Mouse (Mus musculus) mouse embryonic stem cell (cell line): ENCODE data around the gene Alkbh8.
"Not testable (repeated sequence)": the region's sequence is repeated elsewhere in the genome, so short reads cannot be mapped to it uniquely, and the experiment has no call there.

Source experiments
- in situ Hi-C, 2 experiments: fragments of 300-500 bp; cut with MboI; formaldehyde crosslinking; loops; 1 replicate in 1 of 2; 3 replicates in 1 of 2; pipeline ENCODE4 v1.14.3; 2019 to 2020; ENCODE audit warnings: low sequenced_read_pairs in 2 of 2, low pct_unique_long_range_greater_than_20kb in 1 of 2, mixed read lengths in 1 of 2; ENCODE audit not compliant: unreplicated experiment in 1 of 2

Gene Alkbh8

DNA sequence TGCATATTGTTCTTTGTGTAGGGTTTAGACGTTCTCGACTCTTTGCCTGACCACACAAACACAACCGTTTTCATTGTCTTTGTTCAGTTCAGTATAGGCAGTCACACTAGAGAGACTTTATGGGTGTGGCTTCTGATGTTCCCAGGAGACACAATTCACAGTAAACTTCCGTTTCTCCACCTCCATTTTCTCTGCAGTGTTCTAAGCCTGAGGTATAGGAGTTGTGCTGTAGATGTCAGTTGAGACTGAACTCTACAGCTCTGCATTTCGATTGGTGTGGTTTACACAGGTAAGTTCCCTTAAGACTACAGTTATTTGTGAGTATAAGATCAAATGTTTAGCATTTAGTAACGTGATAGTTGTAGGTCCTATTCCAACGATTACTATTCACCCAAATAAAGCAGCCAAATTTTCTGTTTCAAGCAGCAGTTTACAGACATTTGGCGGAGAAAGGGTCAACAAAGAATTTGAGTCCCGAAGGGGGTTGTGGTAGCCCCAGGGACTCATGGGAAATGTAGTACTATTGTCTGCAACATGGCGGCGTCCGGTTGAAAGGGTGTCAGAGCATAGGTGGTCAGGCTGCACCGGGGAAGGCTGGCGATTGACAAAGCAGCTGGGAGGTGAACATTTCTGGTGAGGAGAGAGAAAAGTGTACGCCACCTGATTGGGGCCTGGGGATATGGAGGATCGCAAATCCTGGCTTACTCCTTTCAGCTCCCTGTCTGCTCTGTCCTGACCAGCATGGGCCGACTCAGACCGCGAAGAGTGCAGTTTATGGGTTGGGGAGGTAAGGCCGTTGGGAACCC is at the start of gene Alkbh8:
Gene Alkbh8, plus strand, starts transcription at position 179 of the 806 bp plus-strand sequence.
- in situ Hi-C loops = no loop called here

DNA sequence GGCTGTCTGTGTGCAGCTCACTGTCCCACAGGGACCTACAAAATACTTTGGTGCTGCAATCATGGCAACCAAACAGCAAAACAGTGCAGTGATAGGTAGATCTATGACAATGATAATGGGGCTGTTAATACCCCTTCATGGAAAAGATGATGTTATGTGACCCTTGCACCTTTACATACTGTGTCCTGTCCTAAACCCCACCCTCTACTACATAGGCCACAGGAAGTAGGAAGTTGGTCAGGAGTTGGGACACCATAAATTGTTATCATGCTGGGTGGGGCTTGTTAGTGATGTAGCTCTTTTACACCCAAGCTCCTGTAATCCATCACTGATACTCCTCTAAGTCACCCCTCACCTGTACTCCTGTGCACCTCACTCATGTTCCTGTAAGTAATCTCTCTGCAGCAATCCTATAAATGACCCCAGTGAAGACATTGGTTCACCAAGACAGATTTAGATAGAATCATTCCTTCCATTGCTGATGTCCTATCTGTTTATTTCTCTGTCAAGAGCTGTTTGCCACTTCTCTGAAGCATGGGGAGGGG is 25.6 kb upstream of the Alkbh8 start:
- in situ Hi-C loops = no loop called here

DNA sequence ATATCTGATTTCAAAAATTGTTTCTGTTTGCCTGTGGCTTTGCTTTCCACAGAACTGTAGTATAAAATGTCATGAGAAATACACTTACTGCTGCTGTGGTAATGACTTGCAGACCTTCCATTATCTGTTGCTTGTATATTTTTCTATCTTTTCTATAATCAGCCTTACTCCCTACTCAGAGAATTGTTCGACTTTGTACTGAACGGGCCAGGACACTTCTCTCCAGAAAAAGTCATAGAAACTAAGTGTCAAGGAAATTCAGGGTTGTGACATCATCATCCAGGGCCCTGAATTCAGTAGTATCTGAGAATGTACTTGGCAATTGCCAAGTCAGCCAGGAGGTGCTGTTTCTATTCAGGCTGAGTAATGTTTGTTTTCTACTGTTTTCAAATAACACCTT is 24.9 kb upstream of the Alkbh8 start:
- in situ Hi-C loops = no loop called here

DNA sequence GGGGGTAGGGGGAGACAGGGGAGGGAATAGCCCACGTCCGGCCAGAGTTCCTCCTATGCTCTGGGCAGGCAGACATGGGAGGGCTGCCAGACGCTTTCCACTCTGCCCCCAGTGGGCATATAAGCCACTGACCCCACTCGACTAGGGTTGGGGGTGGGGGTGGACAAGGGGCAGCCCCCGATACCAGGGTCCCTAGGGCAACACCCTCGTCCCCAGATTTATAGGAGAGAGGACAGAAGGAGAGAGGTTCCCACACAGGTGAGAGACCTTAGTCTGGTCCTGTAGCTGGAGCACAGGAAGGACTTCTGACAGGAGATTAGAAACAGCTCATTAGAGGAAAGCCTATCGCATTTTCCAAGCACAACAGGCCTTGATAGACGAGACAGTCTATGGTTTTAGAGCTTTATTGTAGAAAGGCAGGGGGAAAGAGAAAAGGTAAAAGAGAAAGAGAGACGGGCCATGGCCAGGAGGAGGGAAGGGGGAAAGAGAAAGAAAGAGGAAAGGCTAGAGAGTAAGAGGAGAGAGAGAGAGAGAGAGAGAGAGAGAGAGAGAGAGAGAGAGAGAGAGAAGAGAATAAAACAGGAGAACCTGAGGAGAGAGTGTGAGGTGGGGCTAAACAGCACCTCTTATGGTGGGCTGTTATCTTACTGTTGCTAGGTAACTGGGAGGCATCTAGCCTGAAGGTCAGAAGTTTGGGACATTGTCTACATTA is 7.4 kb upstream of the Alkbh8 start:
- in situ Hi-C loops = not testable (repeated sequence)

DNA sequence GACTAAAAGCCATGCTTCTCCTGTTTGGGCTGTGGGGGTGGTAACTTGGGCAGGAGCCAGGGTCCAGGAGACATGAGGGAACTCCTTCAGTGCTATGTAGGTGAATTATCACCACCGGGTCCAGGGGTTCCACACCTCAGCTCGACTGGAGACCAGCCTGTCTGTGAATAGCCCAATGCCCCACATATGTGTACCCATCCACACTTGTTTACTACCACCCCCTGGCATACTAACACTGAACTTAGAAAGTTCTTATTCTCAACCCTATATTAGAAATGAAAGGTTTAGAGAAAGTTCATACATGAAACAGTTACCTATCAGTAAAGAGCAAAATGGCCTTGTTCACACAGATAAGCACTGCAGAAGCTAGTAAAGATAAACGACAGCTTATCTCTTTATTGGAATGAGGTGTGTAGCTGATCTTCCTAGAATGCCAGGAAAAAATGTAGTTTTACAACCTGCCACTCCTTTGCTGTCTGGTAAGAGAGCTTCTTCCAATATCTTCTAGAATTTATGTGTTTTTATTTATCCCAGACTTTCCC is 6.8 kb upstream of the Alkbh8 start:
- in situ Hi-C loops = no loop called here

DNA sequence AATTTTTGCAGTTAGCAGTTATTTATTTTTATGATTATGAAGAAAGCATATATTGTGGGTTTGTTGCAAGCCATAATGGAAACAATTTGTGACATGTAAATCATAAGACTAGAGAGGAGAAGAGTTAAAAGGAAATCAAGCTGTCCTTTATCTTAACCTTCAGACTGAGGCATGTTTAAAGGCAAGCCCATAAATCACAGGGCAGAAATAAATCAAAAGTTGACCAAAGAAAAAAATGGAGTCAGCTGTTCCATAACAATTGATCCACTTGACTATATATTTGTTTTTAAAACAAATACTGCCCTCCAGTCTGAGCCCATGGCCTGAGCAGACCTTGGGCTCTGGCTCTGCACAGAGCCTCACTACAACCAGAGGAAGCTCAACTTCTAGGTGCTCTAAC is 4.6 kb upstream of the Alkbh8 start:
- in situ Hi-C loops = no loop called here

DNA sequence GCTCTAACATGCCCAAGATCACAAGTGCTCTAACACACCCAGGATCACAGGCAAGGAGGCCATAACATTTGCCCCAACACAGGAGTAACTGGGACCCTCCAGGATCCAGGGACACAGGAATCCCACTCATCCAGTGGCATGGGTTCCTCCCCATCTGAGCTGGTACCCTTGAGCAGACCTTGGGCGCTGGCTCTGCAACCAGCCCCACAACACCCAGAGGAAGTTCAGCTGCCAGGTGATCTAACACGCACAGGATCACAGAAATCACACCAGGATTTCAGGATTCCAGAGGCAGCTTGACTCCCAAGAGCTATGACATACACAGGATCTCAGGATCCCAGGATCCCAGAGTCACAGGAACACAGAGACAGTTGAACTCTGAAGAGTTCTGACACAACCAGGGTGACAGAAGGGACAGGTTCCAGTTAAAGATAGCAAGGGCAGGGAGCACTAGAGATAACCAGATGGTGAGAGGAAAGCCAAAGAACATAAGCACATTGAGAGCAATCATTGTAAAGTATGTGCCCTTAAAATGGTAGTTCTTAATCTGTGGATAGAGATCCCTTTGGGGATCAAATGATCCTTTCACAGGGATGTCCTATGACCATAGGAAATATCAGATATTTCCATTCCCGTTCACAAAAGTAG is 4.1 kb upstream of the Alkbh8 start:
- in situ Hi-C loops = no loop called here

DNA sequence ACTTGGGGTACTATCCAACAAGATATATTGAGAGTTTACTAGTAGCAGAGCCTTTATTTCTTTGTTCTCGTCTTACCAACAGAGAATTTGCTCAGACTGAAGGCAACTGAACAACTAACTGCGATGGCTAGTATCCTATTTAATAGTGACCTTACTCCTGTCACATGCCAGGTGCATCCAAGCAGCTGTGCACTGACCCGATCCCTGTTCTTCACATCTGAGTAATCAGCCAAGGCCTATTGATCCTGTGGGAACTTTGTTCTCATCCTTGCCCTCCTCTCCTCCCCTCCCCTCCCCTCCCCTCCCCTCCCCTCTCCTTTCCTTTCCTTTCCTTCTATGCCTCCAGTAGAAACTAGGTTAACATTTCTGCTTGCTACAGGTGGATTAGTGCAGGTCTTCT is 1.7 kb downstream of the Alkbh8 start:
- in situ Hi-C loops = no loop called here

DNA sequence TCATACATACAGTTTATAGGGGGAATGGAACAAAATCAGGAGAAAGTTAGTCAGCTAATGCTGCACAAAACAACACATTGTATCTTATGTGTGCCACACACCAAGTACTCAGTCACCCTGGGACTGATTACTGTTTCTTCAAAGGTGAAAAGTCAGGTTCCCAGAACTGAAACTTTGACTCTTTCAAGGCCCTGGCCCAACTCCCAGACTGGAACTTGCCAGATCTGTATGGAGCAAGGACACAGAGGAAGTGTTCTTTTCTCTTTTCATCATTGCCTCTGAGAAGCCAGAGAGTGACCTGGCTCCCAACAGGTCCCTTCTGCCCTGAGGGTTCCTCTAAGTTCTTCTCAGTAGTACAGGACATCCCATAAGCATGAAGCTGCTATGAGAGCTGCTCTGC is 10.2 kb downstream of the Alkbh8 start:
- in situ Hi-C loops = no loop called here

DNA sequence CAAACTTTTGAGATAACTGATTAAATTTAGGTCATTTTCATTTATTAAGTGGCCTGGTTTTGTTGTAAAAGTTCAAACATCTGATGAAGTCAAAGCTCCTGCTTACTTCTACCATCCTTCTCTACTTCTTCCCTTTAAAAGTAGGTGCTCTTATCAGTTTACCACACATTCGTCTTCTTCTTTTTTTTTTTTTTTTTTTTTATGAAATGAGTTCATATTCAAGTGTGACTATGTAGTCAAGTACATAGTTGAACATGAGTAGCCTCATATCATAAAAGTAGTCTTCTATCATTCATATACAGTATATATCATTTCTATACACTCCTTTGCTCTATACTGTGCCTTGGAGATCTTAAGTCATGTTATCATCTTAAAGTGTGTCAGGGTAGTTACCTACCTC is 11.0 kb downstream of the Alkbh8 start:
- in situ Hi-C loops = no loop called here

DNA sequence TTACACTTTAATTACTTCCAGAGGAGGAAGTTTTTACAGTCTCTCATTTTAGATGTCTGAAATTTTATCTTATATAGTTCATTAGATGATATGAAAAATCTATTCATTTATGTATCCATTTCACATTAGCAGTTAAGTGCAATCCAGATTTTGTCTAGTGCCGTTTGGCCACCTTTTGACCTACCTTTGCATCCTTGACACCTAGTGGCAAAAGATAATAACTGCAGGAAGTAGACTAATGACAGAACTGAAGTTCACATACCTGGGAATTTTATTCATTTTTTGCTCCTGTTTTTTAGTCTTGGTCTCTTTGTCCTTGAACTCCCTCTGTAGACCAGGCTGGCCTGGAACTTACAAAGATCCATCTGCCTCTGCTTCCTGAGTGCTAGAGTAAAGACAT is 15.1 kb downstream of the Alkbh8 start:
- in situ Hi-C loops = no loop called here

DNA sequence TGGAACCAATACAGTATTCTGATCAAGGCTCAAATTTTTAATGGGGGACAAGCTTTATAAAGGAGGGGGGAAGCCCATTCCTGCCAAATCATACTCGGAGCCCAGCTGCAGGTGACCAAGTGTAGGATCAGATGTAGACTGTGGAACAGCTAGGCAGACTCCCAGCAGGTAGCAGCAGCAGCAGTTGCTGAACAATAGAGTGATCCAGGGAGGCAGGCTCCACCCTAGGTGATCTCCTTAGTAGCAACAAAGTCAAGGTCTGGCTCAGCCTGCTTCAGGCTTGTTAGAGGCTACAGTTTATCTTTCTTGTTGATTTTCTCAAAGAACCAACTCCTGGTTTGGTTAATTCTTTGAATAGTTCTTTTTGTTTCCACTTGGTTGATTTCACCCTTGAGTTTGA is 41.4 kb downstream of the Alkbh8 start:
- in situ Hi-C loops = not testable (repeated sequence)

DNA sequence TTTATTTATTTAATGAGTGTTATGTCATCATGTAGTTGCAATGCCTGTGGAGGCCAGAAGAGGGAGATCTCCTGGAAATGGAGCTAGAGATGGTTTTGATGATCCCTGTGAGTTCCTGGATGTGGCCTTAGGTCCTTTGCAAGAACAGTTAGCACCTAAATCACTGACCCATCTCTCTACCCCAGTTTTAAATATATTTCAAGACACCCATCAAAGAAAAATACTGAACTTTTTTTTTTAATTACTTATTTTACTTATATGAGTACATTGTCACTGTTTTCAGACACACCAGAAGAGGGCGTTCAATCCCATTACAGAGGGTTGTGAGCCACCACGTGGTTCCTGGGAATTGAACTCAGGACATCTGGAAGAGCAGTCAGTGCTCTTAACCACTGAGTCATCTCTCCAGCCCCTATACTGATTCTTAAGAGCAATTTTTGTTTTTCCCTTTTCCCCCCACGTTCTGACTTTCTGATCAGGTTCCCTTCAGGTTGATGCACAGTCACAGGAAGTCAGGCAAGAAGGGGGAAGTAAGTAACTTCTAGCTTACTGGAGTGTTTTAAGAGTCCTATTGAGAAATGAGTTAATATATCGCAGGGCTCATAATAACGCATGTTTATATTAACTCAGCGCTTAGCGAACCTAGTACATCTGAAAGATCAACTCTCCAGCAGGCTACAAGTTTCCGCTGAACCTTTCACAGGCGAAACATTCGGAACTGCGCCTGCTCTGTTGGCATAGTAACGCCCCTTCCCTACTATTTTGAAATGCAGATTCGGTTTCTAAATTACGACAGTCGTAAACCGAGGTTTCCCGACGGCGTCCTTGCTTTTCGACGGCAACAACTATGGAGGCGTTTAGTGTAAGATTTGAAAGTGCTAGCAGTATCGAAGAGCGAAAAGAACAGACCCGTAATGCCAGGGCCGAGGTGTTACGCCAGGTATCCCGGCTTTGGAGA is 68.6 kb downstream of the Alkbh8 start, which contains the start of gene Cwf19l2:
Gene Cwf19l2, plus strand, starts transcription at position 342 of the 958 bp plus-strand sequence.
- in situ Hi-C loops = no loop called here

DNA sequence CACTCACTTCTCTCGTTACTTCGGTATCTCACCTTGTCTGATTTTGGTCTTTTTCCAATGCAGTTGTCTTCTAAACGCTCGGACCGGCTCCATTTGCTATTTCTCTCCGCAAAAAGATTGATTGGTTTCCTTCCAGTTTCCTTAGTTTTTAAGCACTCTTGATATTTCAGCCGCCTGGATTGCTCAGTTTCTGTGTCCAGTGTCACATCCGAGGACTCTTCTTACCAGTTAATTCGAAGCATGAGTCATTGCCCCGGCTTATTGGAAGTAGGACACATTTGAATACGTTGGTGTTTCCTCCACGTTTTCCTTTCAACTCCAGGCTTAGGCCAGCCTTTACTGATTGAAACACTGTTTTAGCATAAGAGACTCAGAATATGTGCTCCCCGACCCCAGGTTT is 69.4 kb downstream of the Alkbh8 start:
- in situ Hi-C loops = no loop called here

DNA sequence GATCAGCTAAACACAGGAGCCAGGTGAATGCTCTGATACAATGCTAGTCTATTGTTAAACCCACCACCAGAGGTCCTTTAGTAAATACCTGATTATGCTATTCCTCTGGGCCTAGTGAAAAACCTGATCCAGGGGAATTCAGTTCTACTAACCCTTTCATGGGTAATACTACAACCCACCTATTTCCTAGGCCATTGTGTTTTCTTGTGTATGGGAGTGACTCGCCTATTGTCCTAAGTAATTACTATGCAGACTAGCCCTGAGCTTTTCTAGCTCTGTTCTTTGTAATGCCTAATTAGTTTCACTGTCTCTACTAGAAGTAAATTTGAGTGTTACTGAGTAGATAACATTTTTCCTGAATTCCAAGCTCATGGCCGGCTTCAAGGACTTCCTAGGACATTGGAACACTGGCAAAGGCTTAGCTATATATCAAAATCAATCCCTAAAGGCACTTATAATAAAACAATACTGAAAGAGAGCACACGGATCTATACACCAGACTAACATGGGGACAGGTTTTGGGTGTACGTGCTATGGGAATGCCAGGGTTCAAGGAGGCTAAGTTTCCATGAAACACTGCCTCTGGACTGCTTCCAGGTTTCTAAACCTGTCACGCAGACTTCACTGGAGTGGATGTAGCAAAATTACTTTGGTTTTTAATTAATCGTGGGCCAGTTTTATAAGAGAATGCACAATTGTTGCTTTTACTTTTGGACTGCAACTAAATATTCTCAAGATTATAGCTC is 104.8 kb downstream of the Alkbh8 start:
- in situ Hi-C loops = not testable (repeated sequence)
